Mouse (Mus musculus) liver, adult 2 months (tissue): ENCODE measurements around the gene Vmn2r-ps130. TPM values are rescaled to one million over a fixed set of nuclear protein-coding genes. Genes with fewer than 3 reads are reported as not detected.
"Not testable (repeated sequence)": the region's sequence is repeated elsewhere in the genome, so short reads cannot be mapped to it uniquely, and the experiment has no call there.

Source experiments
- DNase-seq: peaks from one replicate; pipeline ENCODE4 v3.0.0-alpha.2; 2011; ENCODE audit warnings: low read depth, low spot score; ENCODE audit errors: extremely low read depth
- H3K27ac ChIP-seq: fragments of 200-500 bp; replicated peaks from 2 replicates; pipeline ENCODE4 v1.5.1; 2012; ENCODE audit warnings: low read depth, mild to moderate bottlenecking, control low read depth, inconsistent platforms, low read length; ENCODE audit not compliant: insufficient read depth
- H3K27me3 ChIP-seq: fragments of 200-500 bp; 2 replicates; pipeline ENCODE4 v1.6.1; 2012; ENCODE audit warnings: mild to moderate bottlenecking, moderate library complexity, low read length, inconsistent platforms; ENCODE audit not compliant: control insufficient read depth, insufficient read depth
- H3K36me3 ChIP-seq: fragments of 200-500 bp; 2 replicates; pipeline ENCODE4 v1.6.1; 2012; ENCODE audit warnings: low read length, inconsistent platforms; ENCODE audit not compliant: control insufficient read depth, insufficient read depth
- H3K4me1 ChIP-seq: fragments of 200-500 bp; 2 replicates; pipeline ENCODE4 v1.6.1; 2011; ENCODE audit warnings: low read length; ENCODE audit not compliant: control insufficient read depth, insufficient read depth
- H3K4me3 ChIP-seq: fragments of 200-500 bp; 2 replicates; pipeline ENCODE4 v1.5.1; 2011; ENCODE audit warnings: low read depth, mild to moderate bottlenecking, control low read depth, low read length, moderate library complexity; ENCODE audit not compliant: insufficient read depth
- H3K79me2 ChIP-seq: fragments of 200-500 bp; 2 replicates; pipeline ENCODE4 v1.6.1; 2012; ENCODE audit warnings: inconsistent platforms, mild to moderate bottlenecking, low read length, moderate library complexity; ENCODE audit not compliant: control insufficient read depth, insufficient read depth
- H3K9ac ChIP-seq: fragments of 200-500 bp; 2 replicates; pipeline ENCODE4 v1.6.1; 2012; ENCODE audit warnings: low read depth, mild to moderate bottlenecking, control low read depth, inconsistent platforms, low read length
- WGBS: fragments of 180-500 bp; shearing (Covaris S2); methylation state at CpG from one replicate; pipeline ENCODE4 v1.1.7; 2018; 5-methylcytosine and 5-hydroxymethylcytosine counted together
- polyA plus RNA-seq: library from polyadenylated mRNA; depleted of rRNA; stranded (reverse); fragments of >200 nt; gene quantifications from 2 replicates; pipeline ENCODE4 v1.2.3, GENCODE M21; 2012; rRNA removed
- total RNA-seq: library from RNA; depleted of rRNA; stranded (reverse); fragments of >200 nt; gene quantifications from 2 replicates; pipeline ENCODE4 v1.2.3, GENCODE M21; 2014; rRNA removed

Gene Vmn2r-ps130
- not detected in 2 replicates for total RNA-seq
- not detected in 2 replicates for polyA plus RNA-seq

- WGBS, result 60% methylated on average over 1 of the region's 1 CpGs
- H3K4me3 ChIP-seq, H3K27ac ChIP-seq, H3K36me3 ChIP-seq, H3K4me1 ChIP-seq, DNase-seq, H3K79me2 ChIP-seq, H3K9ac ChIP-seq, H3K27me3 ChIP-seq: not testable (repeated sequence)
These were observed at the start of gene Vmn2r-ps130 for GRCm38 (mm10) chr17:23060866-23061265. TSS of gene Vmn2r-ps130 (plus strand) at chr17:23061166.

Other genes starting within 250 kb of the Vmn2r-ps130 start
- 9.7 and 11.1 TPM in 2 replicates for gene Zfp945, start 194.0 kb upstream of the Vmn2r-ps130 start, total RNA-seq
- gene Zfp945, start 194.0 kb upstream of the Vmn2r-ps130 start, polyA plus RNA-seq, result 0.95 and 1.3 TPM in 2 replicates
- gene Vmn2r113, start 118.2 kb upstream of the Vmn2r-ps130 start, total RNA-seq, result not detected in 2 replicates
- gene Vmn2r113, start 118.2 kb upstream of the Vmn2r-ps130 start, polyA plus RNA-seq, result not detected in 2 replicates
- 1.5 and 2.8 TPM in 2 replicates for gene Zfp40, start 132.1 kb downstream of the Vmn2r-ps130 start, total RNA-seq
- 0.18 and 0.25 TPM in 2 replicates for gene Zfp40, start 132.1 kb downstream of the Vmn2r-ps130 start, polyA plus RNA-seq